Mouse (Mus musculus): ENCODE measurements at regions not wholly inside any gene's neighbourhood (a gene's known extent, or its start where the extent isn't known, plus 50 kb on each side); places are given as distances from the start of the nearest gene placed in this dataset.
A peak's percentile ranks its signal among the peaks of the same experiment; 100 is the strongest.
"Not testable (repeated sequence)": the region's sequence is repeated elsewhere in the genome, so short reads cannot be mapped to it uniquely, and the experiment has no call there.

GRCm38 (mm10) chr13:60467821-60468579 lies 133.7 kb upstream of the Dapk1 start:
- DNase-seq (ENCODE audit: low spot score in 2 of 2): no peak

- no peak for DNase-seq (ENCODE audit: low spot score in 2 of 2)
Observed at GRCm38 (mm10) chr13:60470426-60471398, 131.0 kb upstream of the Dapk1 start.

GRCm38 (mm10) chr13:60471602-60472001 lies 130.1 kb upstream of the Dapk1 start:
- no peak for DNase-seq (ENCODE audit: low spot score in 2 of 2)

GRCm38 (mm10) chr13:60476366-60476765 lies 125.4 kb upstream of the Dapk1 start:
- no peak for DNase-seq (ENCODE audit: low spot score in 2 of 2)

GRCm38 (mm10) chr13:60478301-60478700 lies 123.4 kb upstream of the Dapk1 start:
- DNase-seq (ENCODE audit: low spot score in 2 of 2): no peak

- DNase-seq (ENCODE audit: low spot score in 2 of 2): peak in 1 of 2 experiments; percentile 48
Observed at GRCm38 (mm10) chr13:60479043-60479861, 122.5 kb upstream of the Dapk1 start.

- DNase-seq (ENCODE audit: low spot score in 2 of 2): no peak
Observed at GRCm38 (mm10) chr13:60479862-60480730, 121.7 kb upstream of the Dapk1 start.

- no peak for DNase-seq (ENCODE audit: low spot score in 2 of 2)
Observed at GRCm38 (mm10) chr13:60480731-60481431, 120.9 kb upstream of the Dapk1 start.

- DNase-seq (ENCODE audit: low spot score in 2 of 2): not testable (repeated sequence)
Observed at GRCm38 (mm10) chr13:60481451-60481850, 120.3 kb upstream of the Dapk1 start.

GRCm38 (mm10) chr13:60481946-60482345 lies 119.8 kb upstream of the Dapk1 start:
- DNase-seq (ENCODE audit: low spot score in 2 of 2): no peak

- no peak for DNase-seq (ENCODE audit: low spot score in 2 of 2)
Observed at GRCm38 (mm10) chr13:60486105-60486504, 115.6 kb upstream of the Dapk1 start.

- no peak for DNase-seq (ENCODE audit: low spot score in 2 of 2)
Observed at GRCm38 (mm10) chr13:60486871-60487270, 114.9 kb upstream of the Dapk1 start.

GRCm38 (mm10) chr13:60488131-60488883 lies 113.4 kb upstream of the Dapk1 start:
- peak; percentile 26 to 67 for DNase-seq (ENCODE audit: low spot score in 2 of 2)

GRCm38 (mm10) chr13:60488884-60489265 lies 112.9 kb upstream of the Dapk1 start:
- no peak for DNase-seq (ENCODE audit: low spot score in 2 of 2)

- no peak for DNase-seq (ENCODE audit: low spot score in 2 of 2)
Observed at GRCm38 (mm10) chr13:60491948-60492464, 109.7 kb upstream of the Dapk1 start.

- no peak for DNase-seq (ENCODE audit: low spot score in 2 of 2)
Observed at GRCm38 (mm10) chr13:60493836-60494235, 107.9 kb upstream of the Dapk1 start.

- DNase-seq (ENCODE audit: low spot score in 2 of 2): no peak
Observed at GRCm38 (mm10) chr13:60497714-60498400, 103.9 kb upstream of the Dapk1 start.

GRCm38 (mm10) chr13:60504196-60504595 lies 97.6 kb upstream of the Dapk1 start:
- no peak for DNase-seq (ENCODE audit: low spot score in 2 of 2)

Measured in left cerebral cortex, adult 8-10 months (tissue).